Mouse (Mus musculus): ENCODE results near the gene Caml. TPM values are rescaled to one million over a fixed set of nuclear protein-coding genes. Genes with fewer than 3 reads are reported as not detected.
"Not testable (repeated sequence)": the region's sequence is repeated elsewhere in the genome, so short reads cannot be mapped to it uniquely, and the experiment has no call there.

Caml gene
- 35.9 and 38.3 TPM in 2 replicates for polyA plus RNA-seq (2015; fragmentation: Nextera tagmentation; extraction: Ambion mirVana)

GRCm38 (mm10) chr13:55622649-55623541, at the start of gene Caml:
Gene Caml, plus strand, starts transcription at chr13:55623005.
- DNase-seq (ENCODE audit: low spot score): peak; percentile 94

- DNase-seq (ENCODE audit: low spot score): no peak
These were observed 49.4 kb upstream of the Caml start, which contains the start of gene Tmed9 for GRCm38 (mm10) chr13:55573432-55573831. Gene Tmed9, plus strand, starts transcription at chr13:55573732.

GRCm38 (mm10) chr13:55574321-55574720, 48.5 kb upstream of the Caml start:
- DNase-seq (ENCODE audit: low spot score): peak; percentile 64

GRCm38 (mm10) chr13:55575932-55576331, 46.9 kb upstream of the Caml start:
- peak; percentile 9 for DNase-seq (ENCODE audit: low spot score)

DNA sequence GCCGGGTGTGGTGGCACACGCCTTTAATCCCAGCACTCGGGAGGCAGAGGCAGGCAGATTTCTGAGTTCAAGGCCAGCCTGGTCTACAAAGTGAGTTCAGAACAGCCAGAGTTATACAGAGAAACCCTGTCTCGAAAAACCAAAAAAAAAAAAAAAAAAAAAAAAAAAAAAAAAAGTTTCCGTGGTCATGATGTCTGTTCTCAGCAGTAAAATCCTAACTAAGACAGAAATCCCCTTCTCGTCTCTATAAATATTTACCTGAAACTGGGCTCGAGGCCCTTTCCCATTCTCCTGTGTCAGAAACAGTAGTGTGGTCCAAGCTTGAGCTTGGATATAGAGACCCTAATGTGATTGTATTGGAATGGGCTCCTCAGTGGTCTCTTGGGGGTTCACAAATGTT, 45.9 kb upstream of the Caml start:
- not testable (repeated sequence) for DNase-seq (ENCODE audit: low spot score)

- no peak for DNase-seq (ENCODE audit: low spot score)
These were observed 44.7 kb upstream of the Caml start for GRCm38 (mm10) chr13:55578086-55578485.

DNA sequence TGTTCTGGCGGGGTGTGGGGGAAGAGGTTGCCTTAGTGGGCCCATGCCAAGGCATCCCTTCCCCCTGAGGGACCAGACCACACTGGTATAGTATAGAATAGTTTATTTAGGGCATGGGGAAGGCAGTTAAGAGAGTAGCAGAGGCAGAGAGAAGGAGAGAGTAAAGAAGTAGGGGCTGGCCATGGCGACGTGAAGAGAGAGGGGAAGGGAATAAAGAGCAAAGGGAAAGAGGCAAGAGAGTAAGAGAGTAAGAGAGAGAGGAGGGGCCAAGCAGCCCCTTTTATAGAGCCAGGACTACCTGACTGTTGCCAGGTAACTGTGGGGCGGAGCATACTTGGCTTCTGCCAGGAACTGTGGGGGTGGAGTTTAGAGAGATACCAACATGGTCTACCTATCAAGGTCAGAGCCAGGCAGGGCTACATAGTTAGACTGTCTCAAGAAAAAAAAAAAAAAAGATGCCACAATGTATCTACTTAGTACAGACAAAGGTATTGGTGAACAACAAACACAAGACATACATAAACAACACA, 30.8 kb upstream of the Caml start:
- no peak for DNase-seq (ENCODE audit: low spot score)

- DNase-seq (ENCODE audit: low spot score): peak; percentile 98
These were observed 30.1 kb upstream of the Caml start for GRCm38 (mm10) chr13:55592512-55593253.

GRCm38 (mm10) chr13:55593254-55593747, 29.5 kb upstream of the Caml start:
- no peak for DNase-seq (ENCODE audit: low spot score)

DNA sequence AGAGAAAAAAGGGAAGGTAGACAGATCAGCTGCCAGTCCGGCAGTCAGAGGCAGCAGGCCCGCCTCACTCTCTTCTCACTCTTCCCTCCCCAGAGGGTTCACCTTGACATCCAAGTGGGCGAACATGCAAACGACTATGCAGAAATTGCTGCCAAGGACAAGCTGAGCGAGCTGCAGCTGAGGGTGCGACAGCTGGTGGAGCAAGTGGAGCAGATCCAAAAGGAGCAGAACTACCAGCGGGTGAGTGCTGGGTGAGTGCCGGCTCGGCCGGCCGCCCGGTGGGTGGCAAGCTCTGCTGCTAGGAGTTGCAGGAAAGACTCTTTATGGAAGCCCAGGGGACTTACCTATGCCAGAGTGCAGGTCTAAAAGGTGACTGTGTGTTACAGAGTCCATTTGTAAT, 27.4 kb upstream of the Caml start:
- DNase-seq (ENCODE audit: low spot score): no peak

GRCm38 (mm10) chr13:55596802-55597201, 26.0 kb upstream of the Caml start:
- DNase-seq (ENCODE audit: low spot score): no peak

DNA sequence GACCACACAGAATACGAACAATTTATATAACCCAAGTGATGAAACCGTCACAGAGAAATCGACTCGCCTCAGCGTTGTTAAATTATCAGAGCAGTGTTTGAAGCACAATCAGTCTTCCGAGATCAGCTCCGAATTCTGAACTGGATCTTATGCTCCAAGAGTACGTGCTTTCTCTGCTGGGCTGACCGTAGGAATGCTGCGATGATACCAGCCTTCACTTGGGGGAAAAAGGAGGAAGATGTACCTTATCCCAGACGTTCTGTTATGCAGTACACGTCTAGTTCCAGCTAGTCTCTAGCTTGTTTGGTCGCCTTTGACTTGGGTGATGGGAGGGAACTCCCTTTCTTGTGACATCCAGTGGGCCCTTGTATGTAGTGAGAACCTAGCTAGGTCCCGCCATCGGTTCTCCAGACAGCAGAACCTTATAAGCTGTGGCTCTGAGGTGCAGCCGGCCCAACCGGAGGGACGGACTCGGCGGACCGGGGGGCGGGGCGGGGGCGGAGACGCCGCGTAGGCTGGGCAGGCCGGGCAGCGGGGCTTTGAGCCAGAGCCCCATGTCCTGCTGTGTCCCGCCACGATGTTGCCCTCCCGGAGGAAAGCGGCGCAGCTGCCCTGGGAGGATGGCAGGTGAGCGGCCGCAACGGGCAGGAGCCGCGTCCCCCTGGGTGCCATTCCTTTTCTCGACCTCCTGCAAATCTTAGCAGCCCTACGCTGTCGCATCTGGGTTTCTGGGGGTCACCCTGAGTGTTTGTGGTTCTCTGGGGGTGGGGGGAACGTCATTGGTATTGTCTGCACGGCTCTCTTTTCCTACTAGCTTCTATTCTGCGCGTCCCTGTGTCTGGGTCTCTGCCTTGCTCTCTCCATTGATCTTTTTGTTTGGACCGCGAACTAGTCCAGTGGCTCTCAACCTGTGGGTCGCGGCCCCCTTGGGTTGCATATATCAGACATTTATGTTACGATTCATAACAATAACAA, 23.0 kb upstream of the Caml start, which contains the start of gene B4galt7:
Gene B4galt7, plus strand, starts transcription at position 331 of the 975 bp plus-strand sequence.
- peak; percentile 50 for DNase-seq (ENCODE audit: low spot score)

GRCm38 (mm10) chr13:55600657-55601056, 22.1 kb upstream of the Caml start:
- peak; percentile 71 for DNase-seq (ENCODE audit: low spot score)

DNA sequence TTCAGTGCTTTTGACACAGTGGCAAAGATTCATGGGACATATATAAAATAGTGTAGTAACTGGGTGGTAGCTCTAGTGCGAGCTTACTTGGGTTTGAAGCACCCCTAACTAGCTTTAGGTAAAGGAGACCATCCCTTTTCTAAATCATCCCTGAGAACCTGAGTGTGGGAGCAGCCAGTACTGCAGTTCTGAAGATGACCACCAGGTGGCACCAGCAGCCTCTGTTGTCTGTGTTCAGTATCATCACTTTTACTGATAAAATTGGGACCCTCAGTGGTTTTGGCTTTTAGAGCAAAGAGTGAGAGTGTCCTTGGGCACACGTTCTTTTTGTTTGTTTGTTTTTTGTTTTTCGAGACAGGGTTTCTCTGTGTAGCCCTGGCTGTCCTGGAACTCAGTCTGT, 21.2 kb upstream of the Caml start:
- peak; percentile 80 for DNase-seq (ENCODE audit: low spot score)

DNA sequence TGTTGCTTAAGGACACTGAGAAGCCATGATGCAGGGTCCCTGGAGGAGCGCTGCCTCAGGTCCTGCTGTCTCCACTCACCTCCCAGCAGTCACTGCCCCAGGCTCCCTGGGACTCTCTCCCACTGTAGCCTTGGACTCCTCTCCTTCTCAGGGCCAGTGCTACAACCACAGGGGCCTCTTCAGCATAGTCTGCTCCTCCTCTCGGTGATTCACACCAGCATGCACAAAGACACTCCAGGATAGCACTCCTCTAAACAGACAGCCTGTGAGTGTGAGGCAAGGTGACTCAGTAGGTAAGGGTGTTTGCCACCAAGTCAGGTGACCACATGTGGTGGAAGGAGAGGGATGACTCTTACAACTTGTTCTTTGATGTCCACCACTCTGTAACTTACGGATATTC, 18.2 kb upstream of the Caml start:
- DNase-seq (ENCODE audit: low spot score): no peak

GRCm38 (mm10) chr13:55606899-55607623, 15.7 kb upstream of the Caml start:
- DNase-seq (ENCODE audit: low spot score): no peak

- no peak for DNase-seq (ENCODE audit: low spot score)
These were observed 15.2 kb upstream of the Caml start for GRCm38 (mm10) chr13:55607624-55608006.

DNA sequence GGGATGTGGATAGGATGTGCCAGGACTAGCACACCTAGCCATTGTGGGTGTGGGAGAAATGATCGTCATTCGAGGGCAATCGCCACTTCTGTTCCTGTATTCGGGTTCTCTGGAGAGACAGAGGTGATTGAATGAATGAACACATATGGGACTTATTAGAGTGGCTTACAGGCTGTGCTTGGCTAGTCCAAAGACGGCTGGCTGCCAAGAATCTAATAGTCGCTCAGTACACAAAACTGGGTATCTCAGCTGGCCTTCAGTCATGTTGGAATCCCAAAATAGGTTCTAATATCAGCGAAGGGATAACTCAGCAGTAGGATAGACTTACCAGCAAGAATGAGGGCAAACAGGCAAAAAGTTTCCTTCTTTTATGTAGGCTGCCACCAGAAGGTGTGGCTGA, 10.8 kb upstream of the Caml start:
- no peak for DNase-seq (ENCODE audit: low spot score)

GRCm38 (mm10) chr13:55613471-55613870, 9.3 kb upstream of the Caml start:
- no peak for DNase-seq (ENCODE audit: low spot score)

GRCm38 (mm10) chr13:55619328-55619727, 3.5 kb upstream of the Caml start:
- no peak for DNase-seq (ENCODE audit: low spot score)
